Mouse (Mus musculus) liver, postnatal 0 days (tissue): ENCODE measurements around the gene Foxj3. TPM values are rescaled to one million over a fixed set of nuclear protein-coding genes. Genes with fewer than 3 reads are reported as not detected.

Experiments
- ATAC-seq: fragments of 200-750 bp; cut with Nextera tagmentation; 2 replicates; pipeline ENCODE4 v1.8.0; 2017; ENCODE audit warnings: mild to moderate bottlenecking, moderate library complexity
- DNase-seq: peaks from one replicate; pipeline ENCODE4 v3.0.0-alpha.2; 2016
- H3K27ac ChIP-seq: fragments of 300-500 bp; sonication (generic); 2 replicates; pipeline ENCODE4 v1.5.1; 2014; ENCODE audit warnings: antibody characterized with exemption, moderate library complexity, mild to moderate bottlenecking, low read depth
- H3K27me3 ChIP-seq: fragments of 300-500 bp; sonication (generic); 2 replicates; pipeline ENCODE4 v1.6.1; 2014; ENCODE audit warnings: low read length, control low read depth, mixed read lengths; ENCODE audit not compliant: insufficient read depth
- H3K36me3 ChIP-seq: fragments of 300-500 bp; sonication (generic); replicated peaks from 2 replicates; pipeline ENCODE4 v1.6.1; 2014; ENCODE audit warnings: mild to moderate bottlenecking, control low read depth, low read length, moderate library complexity, mixed read lengths; ENCODE audit not compliant: insufficient read depth
- H3K4me1 ChIP-seq: fragments of 300-500 bp; sonication (generic); 2 replicates; pipeline ENCODE4 v1.6.1; 2014; ENCODE audit warnings: antibody characterized with exemption, mild to moderate bottlenecking, control low read depth; ENCODE audit not compliant: insufficient read depth
- H3K4me2 ChIP-seq: fragments of 300-500 bp; sonication (generic); 2 replicates; pipeline ENCODE4 v1.6.1; 2014; ENCODE audit warnings: low read depth, mild to moderate bottlenecking, low read length, moderate library complexity, mixed read lengths
- H3K4me3 ChIP-seq: fragments of 300-500 bp; sonication (generic); 2 replicates; pipeline ENCODE4 v1.5.1; 2014; ENCODE audit warnings: low read depth, low read length
- H3K9ac ChIP-seq: fragments of 300-500 bp; sonication (generic); replicated peaks from 2 replicates; pipeline ENCODE4 v1.6.1; 2014; ENCODE audit warnings: mild to moderate bottlenecking, moderate library complexity
- H3K9me3 ChIP-seq: fragments of 300-500 bp; sonication (generic); 2 replicates; pipeline ENCODE4 v1.6.1; 2016; ENCODE audit warnings: mild to moderate bottlenecking, control low read depth, low read length, mixed read lengths
- CTCF ChIP-seq: sonication (generic); IDR thresholded peaks from 2 replicates; pipeline ENCODE4 v1.5.1; 2016; ENCODE audit warnings: antibody characterized with exemption, low read depth
- EP300 ChIP-seq: IDR thresholded peaks from 2 replicates; pipeline ENCODE4 v1.6.1; 2016; ENCODE audit warnings: antibody characterized with exemption, low read depth, mild to moderate bottlenecking
- WGBS: fragments of 180-500 bp; shearing (Covaris S2); extraction: QIAGEN DNeasy Blood & Tissue Kit; methylation state at CpG from one replicate; pipeline ENCODE4 v1.1.7; 2014; ENCODE audit not compliant: insufficient replicate concordance; 5-methylcytosine and 5-hydroxymethylcytosine counted together
- polyA plus RNA-seq: library from polyadenylated mRNA; unstranded; fragments of >200 nt; fragmentation: Nextera tagmentation; extraction: Ambion mirVana; gene quantifications from 2 replicates; pipeline ENCODE4 v1.2.1, GENCODE M21; 2015

The Foxj3 gene
- polyA plus RNA-seq, 1 experiment from 2014 or later, result 2.9 TPM

DNA sequence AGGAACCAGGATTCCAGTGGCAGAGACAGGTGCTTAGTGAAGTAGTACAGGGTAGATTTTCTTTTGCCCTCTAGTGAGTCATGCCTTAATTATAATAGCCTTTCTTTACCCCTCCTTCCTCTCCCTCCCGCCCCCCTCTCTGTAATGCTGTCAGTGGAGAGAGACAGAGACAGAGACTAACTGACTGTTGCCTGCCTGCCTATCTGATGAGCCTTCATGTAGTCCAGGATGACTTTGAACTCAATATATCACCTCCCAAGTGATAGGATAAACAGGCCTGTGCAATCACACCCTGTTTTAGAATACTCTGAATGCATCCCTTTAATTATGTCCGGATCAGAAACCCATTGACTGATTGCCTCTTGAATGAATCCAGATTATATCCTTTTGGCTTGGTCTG, 18.7 kb downstream of the Foxj3 start:
- TF ChIP-seq EP300, result no peak
- H3K27me3 ChIP-seq, result no peaks in the 10 kb centered on the region
- no peak overlapping the region for H3K4me2 ChIP-seq
- H3K9me3 ChIP-seq, result no peaks in the 10 kb centered on the region
- H3K9ac ChIP-seq, result no peak overlapping the region
- DNase-seq (no peak), ATAC-seq (no peak)
- H3K4me1 ChIP-seq, result peaks cover 6% of the 10 kb centered on the region
- H3K36me3 ChIP-seq, result no peaks in the 10 kb centered on the region
- no peak overlapping the region for H3K27ac ChIP-seq
- WGBS, result 82% methylated on average over 2 of the region's 2 CpGs
- H3K4me3 ChIP-seq, result no peak overlapping the region

DNA sequence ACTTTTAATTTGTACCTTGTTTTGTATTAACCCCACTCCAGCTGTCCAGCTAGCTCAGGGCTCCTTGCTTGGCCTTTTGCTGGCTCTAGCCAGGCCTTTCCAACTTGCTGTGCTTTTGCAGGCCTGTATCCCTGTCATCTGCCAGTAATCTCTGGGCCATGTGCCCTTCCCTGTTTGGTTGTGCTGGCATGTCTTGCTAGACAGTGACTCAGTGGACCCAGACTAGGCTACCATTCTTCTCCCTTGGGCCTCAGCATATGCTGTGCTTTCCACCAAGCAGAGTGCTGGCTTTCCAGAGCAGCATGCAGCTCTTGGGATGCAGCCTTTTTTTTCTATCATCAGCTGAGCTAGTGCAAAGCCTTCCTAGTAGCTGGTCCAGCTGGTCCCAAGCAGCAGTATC, 26.3 kb downstream of the Foxj3 start:
- DNase-seq (no peak), ATAC-seq (no peak)
- Histone ChIP-seq H3K4me3 (no peak overlapping the region), H3K4me1 (no peaks in the 10 kb centered on the region), H3K9ac (no peak overlapping the region), H3K4me2 (no peak overlapping the region), H3K27ac (no peak overlapping the region), H3K9me3 (peaks cover 3% of the 10 kb centered on the region; the same call in 1 of the 2 replicates), H3K27me3 (no peaks in the 10 kb centered on the region), H3K36me3 (no peaks in the 10 kb centered on the region)
- TF ChIP-seq CTCF, result no peak
- no peak for TF ChIP-seq EP300

DNA sequence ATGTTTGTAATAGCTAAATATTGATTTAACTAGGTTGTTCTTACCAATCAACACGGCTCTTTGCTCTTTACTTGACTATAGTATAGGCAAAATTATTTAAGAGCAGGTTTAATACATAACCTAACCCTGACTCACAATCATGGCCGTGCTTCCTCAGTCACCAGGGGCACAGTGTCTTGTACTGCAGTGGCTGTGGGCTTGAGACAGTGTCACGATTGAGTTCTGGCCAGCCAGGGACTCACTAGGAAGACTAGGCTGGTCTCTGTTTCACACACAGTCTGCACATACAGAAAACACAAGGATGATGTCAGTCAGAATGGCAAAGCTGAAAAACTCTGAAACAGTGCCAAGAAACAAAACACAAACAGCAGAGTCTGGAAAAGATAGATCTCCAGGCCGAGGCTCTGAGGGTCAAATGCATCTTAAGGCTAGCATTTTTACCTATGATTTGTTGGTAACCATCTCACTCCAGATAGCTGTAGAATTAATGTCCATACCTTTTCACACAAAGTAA, 29.6 kb downstream of the Foxj3 start:
- Histone ChIP-seq H3K9ac (no peak overlapping the region), H3K4me3 (no peak overlapping the region), H3K27me3 (no peaks in the 10 kb centered on the region), H3K27ac (no peak overlapping the region), H3K4me2 (no peak overlapping the region), H3K4me1 (no peaks in the 10 kb centered on the region), H3K36me3 (no peaks in the 10 kb centered on the region), H3K9me3 (peaks cover 3% of the 10 kb centered on the region; the same call in 1 of the 2 replicates)
- ATAC-seq (no peak), DNase-seq (no peak)
- 65% methylated on average over 4 of the region's 4 CpGs for WGBS
- TF ChIP-seq EP300 (no peak), CTCF (no peak)

DNA sequence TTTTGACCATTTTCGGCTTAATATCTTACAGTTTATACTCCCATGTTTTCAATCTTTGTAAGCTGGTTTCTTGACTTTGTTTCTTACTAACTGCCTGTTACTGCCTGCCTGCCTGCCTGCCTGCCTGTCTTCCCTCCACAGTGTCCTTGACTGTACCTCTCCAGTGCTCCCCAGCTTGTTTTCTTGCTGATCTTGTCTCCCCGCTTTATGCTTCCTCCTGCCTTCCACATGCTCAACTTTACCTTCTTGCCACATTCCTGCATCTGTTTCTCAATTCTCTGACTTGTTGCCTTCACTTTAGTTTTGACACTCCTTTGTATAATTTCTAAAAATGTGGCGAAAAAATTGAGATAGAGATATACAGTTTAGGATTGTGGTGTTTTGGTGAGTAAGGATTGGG, 35.9 kb downstream of the Foxj3 start:
- Histone ChIP-seq H3K9me3 (no peaks in the 10 kb centered on the region), H3K36me3 (peaks cover 15% of the 10 kb centered on the region), H3K4me3 (no peak overlapping the region), H3K9ac (no peak overlapping the region), H3K27me3 (no peaks in the 10 kb centered on the region), H3K4me1 (peaks cover 3% of the 10 kb centered on the region; the same call in 1 of the 2 replicates), H3K27ac (no peak overlapping the region), H3K4me2 (no peak overlapping the region)
- no peak for ATAC-seq
- TF ChIP-seq EP300 (no peak), CTCF (no peak)
- no peak for DNase-seq
- 77% methylated on average over 3 of the region's 3 CpGs for WGBS

DNA sequence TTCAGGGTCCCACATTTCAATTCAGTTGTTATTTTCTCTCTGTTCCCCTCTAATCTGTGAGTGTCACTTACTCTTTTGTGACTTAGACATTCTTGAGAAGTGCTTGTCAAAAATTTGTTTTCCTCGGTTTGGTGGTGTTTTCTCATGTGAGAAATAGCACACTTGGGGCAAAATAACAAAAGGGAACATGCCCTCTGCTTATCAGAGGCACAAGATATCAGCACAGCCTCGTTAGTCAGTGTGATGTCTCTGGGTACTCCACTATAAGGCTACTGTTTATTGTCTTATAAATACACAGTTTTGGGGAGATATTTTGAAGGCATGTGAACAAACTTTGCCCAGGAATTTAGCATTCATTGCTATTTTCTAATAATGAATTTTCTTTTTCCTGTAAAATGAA, 37.7 kb downstream of the Foxj3 start:
- 46% methylated on average over 2 of the region's 2 CpGs for WGBS
- H3K4me2 ChIP-seq, result no peak overlapping the region

DNA sequence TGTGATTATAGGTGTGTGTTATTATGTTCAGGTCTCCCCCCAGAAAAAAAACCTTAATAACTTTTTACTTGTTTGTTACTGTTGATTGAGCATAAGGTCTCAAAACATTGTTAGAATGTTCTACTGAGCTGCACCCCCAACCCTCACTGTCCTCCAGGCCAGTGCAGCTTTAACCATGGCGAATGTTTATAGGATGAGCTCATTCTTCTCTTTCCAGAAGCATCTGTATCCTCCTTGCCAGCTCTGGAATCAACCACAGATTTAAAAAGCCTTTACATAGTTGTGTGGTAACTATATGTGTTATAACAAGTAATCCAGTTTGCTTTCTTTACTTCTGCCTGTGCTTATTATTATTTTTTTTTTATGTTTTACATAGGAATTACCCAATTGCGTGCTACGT, 38.7 kb downstream of the Foxj3 start:
- ATAC-seq (no peak), DNase-seq (no peak)
- no peaks in the 10 kb centered on the region for H3K27me3 ChIP-seq
- peaks cover 3% of the 10 kb centered on the region; the same call in 1 of the 2 replicates for H3K4me1 ChIP-seq
- no peak overlapping the region for H3K27ac ChIP-seq
- H3K9me3 ChIP-seq, result no peaks in the 10 kb centered on the region
- H3K4me2 ChIP-seq, result no peak overlapping the region
- 88% methylated on average over 3 of the region's 3 CpGs for WGBS
- H3K36me3 ChIP-seq, result peaks cover 15% of the 10 kb centered on the region
- no peak overlapping the region for H3K9ac ChIP-seq
- no peak for TF ChIP-seq EP300
- TF ChIP-seq CTCF, result no peak
- no peak overlapping the region for H3K4me3 ChIP-seq

More for the DNA sequence above, 37.7 kb downstream of the Foxj3 start:
- ATAC-seq (no peak), DNase-seq (no peak)
- H3K4me1 ChIP-seq, result peaks cover 3% of the 10 kb centered on the region; the same call in 1 of the 2 replicates
- H3K9ac ChIP-seq, result no peak overlapping the region
- no peak overlapping the region for H3K4me3 ChIP-seq
- peaks cover 15% of the 10 kb centered on the region for H3K36me3 ChIP-seq
- H3K27ac ChIP-seq, result no peak overlapping the region
- H3K9me3 ChIP-seq, result no peaks in the 10 kb centered on the region
- TF ChIP-seq CTCF (no peak), EP300 (no peak)
- H3K27me3 ChIP-seq, result no peaks in the 10 kb centered on the region

DNA sequence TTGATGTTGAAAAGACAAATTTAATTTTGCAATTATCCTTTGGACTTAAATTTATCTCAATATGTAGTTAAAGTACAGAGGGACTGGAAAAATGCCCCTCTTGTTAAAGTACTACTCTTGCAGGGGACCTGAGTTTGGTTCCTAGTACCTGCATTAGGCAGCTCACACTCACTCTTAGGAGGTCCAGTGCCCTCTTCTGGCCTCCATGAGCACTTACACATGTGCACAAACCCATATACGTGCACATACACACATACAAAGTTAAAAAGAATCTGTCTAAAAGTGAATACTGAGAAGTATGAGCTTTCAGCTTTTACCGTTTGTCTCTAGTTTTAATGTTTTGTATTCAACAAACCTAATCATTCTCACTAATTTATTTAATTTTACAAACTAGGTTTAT, 51.2 kb downstream of the Foxj3 start:
- H3K27ac ChIP-seq, result no peak overlapping the region
- H3K9me3 ChIP-seq, result no peaks in the 10 kb centered on the region
- no peak for ATAC-seq
- no peak for TF ChIP-seq EP300
- peak; percentile 26; the same call in 1 of the 2 replicates for TF ChIP-seq CTCF
- H3K4me1 ChIP-seq, result no peaks in the 10 kb centered on the region
- H3K9ac ChIP-seq, result no peak overlapping the region
- no peak for DNase-seq
- no peak overlapping the region for H3K4me3 ChIP-seq
- H3K4me2 ChIP-seq, result no peak overlapping the region
- H3K27me3 ChIP-seq, result no peaks in the 10 kb centered on the region
- 94% methylated on average over 2 of the region's 2 CpGs for WGBS
- H3K36me3 ChIP-seq, result peaks cover 11% of the 10 kb centered on the region
